Comparison of ENCODE assay signal across 8 mouse cellular contexts in genomic region chr3:96603311-96603710, GRCm38 (mm10). TPM values are rescaled to one million over a fixed set of nuclear protein-coding genes. Genes with fewer than 3 reads are reported as not detected.
DNase-seq lines count a peak whose midpoint lies in the region; ATAC-seq lines count a peak whose summit lies in the region.

No protein-coding gene starts in this region.

- H3K36me3 ChIP-seq in heart, embryonic 12.5 days: peaks cover 12% of the 10 kb centered on the region; the same call in 1 of the 2 replicates
- H3K36me3 ChIP-seq in heart, embryonic 13.5 days: peaks cover 37% of the 10 kb centered on the region
- peaks cover 7% of the 10 kb centered on the region for H3K36me3 ChIP-seq in midbrain, embryonic 12.5 days

- 73% methylated on average over 5 of the region's 5 CpGs for WGBS in heart, embryonic 12.5 days
- 68% methylated on average over 5 of the region's 5 CpGs for WGBS in heart, embryonic 13.5 days
- 45% methylated on average over 5 of the region's 5 CpGs for WGBS in midbrain, embryonic 12.5 days

- H3K9ac ChIP-seq in heart, embryonic 12.5 days: peak overlapping the region; percentile 54; the same call in 1 of the 2 replicates
- peak overlapping the region; percentile 97 for H3K9ac ChIP-seq in heart, embryonic 13.5 days
- peak overlapping the region; percentile 98 for H3K9ac ChIP-seq in midbrain, embryonic 12.5 days (replicated peaks)

- peaks cover 38% of the 10 kb centered on the region for H3K4me1 ChIP-seq in heart, embryonic 12.5 days (replicated peaks)
- H3K4me1 ChIP-seq in heart, embryonic 13.5 days: peaks cover 61% of the 10 kb centered on the region
- peaks cover 45% of the 10 kb centered on the region for H3K4me1 ChIP-seq in midbrain, embryonic 12.5 days

- peak overlapping the region; percentile 88 for H3K4me3 ChIP-seq in heart, embryonic 12.5 days
- peak overlapping the region; percentile 83 for H3K4me3 ChIP-seq in heart, embryonic 13.5 days
- peak overlapping the region; percentile 95 for H3K4me3 ChIP-seq in midbrain, embryonic 12.5 days

- DNase-seq in heart, adult 9 months (ENCODE audit: low spot score in 2 of 2): no peak
- peak; percentile 49 to 60 for DNase-seq in cerebellum, adult 18-20 months
- no peak for DNase-seq in spleen, postnatal 10 days (ENCODE audit: low spot score in 2 of 2)
- DNase-seq in left cerebral cortex, adult 11 months (ENCODE audit: low spot score): no peak
- no peak for DNase-seq in natural killer cell, adult 2 months (ENCODE audit: low spot score in 2 of 2)

- no peak overlapping the region for H3K27ac ChIP-seq in heart, embryonic 12.5 days (ENCODE audit: poor library complexity, severe bottlenecking)
- peak overlapping the region; percentile 99 for H3K27ac ChIP-seq in heart, embryonic 13.5 days (replicated peaks)
- H3K27ac ChIP-seq in midbrain, embryonic 12.5 days (replicated peaks): peak overlapping the region; percentile 97

- 0 out of 2 replicates have a peak, but pooled peaks cover 5% of the 10 kb centered on the region for H3K27me3 ChIP-seq in heart, embryonic 12.5 days (replicated peaks)
- no peaks in the 10 kb centered on the region for H3K27me3 ChIP-seq in heart, embryonic 13.5 days (replicated peaks)
- H3K27me3 ChIP-seq in midbrain, embryonic 12.5 days: peaks cover 10% of the 10 kb centered on the region

- no peak for ATAC-seq in heart, embryonic 12.5 days (ENCODE audit: insufficient number of reproducible peaks, low FRiP score)
- no peak for ATAC-seq in heart, embryonic 13.5 days (ENCODE audit: extremely low read depth, insufficient number of reproducible peaks, low FRiP score, low TSS enrichment)
- no peak for ATAC-seq in midbrain, embryonic 12.5 days (ENCODE audit: low FRiP score, low read depth)

- peak overlapping the region; percentile 81 for H3K4me2 ChIP-seq in heart, embryonic 12.5 days
- peak overlapping the region; percentile 72 for H3K4me2 ChIP-seq in heart, embryonic 13.5 days
- H3K4me2 ChIP-seq in midbrain, embryonic 12.5 days (replicated peaks): peak overlapping the region; percentile 70

- no peaks in the 10 kb centered on the region for H3K9me3 ChIP-seq in heart, embryonic 12.5 days (replicated peaks)
- no peaks in the 10 kb centered on the region for H3K9me3 ChIP-seq in heart, embryonic 13.5 days
- H3K9me3 ChIP-seq in midbrain, embryonic 12.5 days: no peaks in the 10 kb centered on the region

RNA-seq across cellular contexts. Expression of gene Lix1l, which starts 2.4 kb away (rescaled TPM):
- 5.1 and 5.2 TPM in 2 replicates for polyA plus RNA-seq in heart, embryonic 12.5 days (2016; fragmentation: Nextera tagmentation; extraction: Ambion mirVana)
- polyA plus RNA-seq in heart, embryonic 13.5 days (2015; fragmentation: Nextera tagmentation; extraction: Ambion mirVana): 4.6 and 5.2 TPM in 2 replicates
- polyA plus RNA-seq in midbrain, embryonic 12.5 days (2016; fragmentation: Nextera tagmentation; extraction: Ambion mirVana): 5.6 and 6.8 TPM in 2 replicates

RNA-seq across cellular contexts. Expression of gene Ankrd34a, which starts 6.9 kb away (rescaled TPM):
- polyA plus RNA-seq in heart, embryonic 12.5 days (2016; fragmentation: Nextera tagmentation; extraction: Ambion mirVana): 9.2 and 9.5 TPM in 2 replicates
- polyA plus RNA-seq in heart, embryonic 13.5 days (2015; fragmentation: Nextera tagmentation; extraction: Ambion mirVana): 6.5 and 8.1 TPM in 2 replicates
- 2.6 and 2.7 TPM in 2 replicates for polyA plus RNA-seq in midbrain, embryonic 12.5 days (2016; fragmentation: Nextera tagmentation; extraction: Ambion mirVana)

RNA-seq across cellular contexts. Expression of gene Polr3gl, which starts 9.3 kb away (rescaled TPM):
- 39.2 and 39.3 TPM in 2 replicates for polyA plus RNA-seq in heart, embryonic 12.5 days (2016; fragmentation: Nextera tagmentation; extraction: Ambion mirVana)
- 33.5 and 36.1 TPM in 2 replicates for polyA plus RNA-seq in heart, embryonic 13.5 days (2015; fragmentation: Nextera tagmentation; extraction: Ambion mirVana)
- 35.8 and 44.3 TPM in 2 replicates for polyA plus RNA-seq in midbrain, embryonic 12.5 days (2016; fragmentation: Nextera tagmentation; extraction: Ambion mirVana)

RNA-seq across cellular contexts. Expression of gene Rbm8a, which starts 26.4 kb away (rescaled TPM):
- polyA plus RNA-seq in heart, embryonic 12.5 days (2016; fragmentation: Nextera tagmentation; extraction: Ambion mirVana): 90.8 and 95.8 TPM in 2 replicates
- 80.7 and 84.5 TPM in 2 replicates for polyA plus RNA-seq in heart, embryonic 13.5 days (2015; fragmentation: Nextera tagmentation; extraction: Ambion mirVana)
- 163 and 166 TPM in 2 replicates for polyA plus RNA-seq in midbrain, embryonic 12.5 days (2016; fragmentation: Nextera tagmentation; extraction: Ambion mirVana)

RNA-seq across cellular contexts. Expression of gene Gm16253, which starts 26.5 kb away (rescaled TPM):
- polyA plus RNA-seq in heart, embryonic 12.5 days (2016; fragmentation: Nextera tagmentation; extraction: Ambion mirVana): 1.6 and 2.4 TPM in 2 replicates
- 1.6 and 1.7 TPM in 2 replicates for polyA plus RNA-seq in heart, embryonic 13.5 days (2015; fragmentation: Nextera tagmentation; extraction: Ambion mirVana)
- 1.6 and 2.0 TPM in 2 replicates for polyA plus RNA-seq in midbrain, embryonic 12.5 days (2016; fragmentation: Nextera tagmentation; extraction: Ambion mirVana)

Comparison
In these comparisons a context has a peak if more than half of its experiments do, and no peak if none do; other contexts are left out.
1. DNase-seq: peak in cerebellum, adult 18-20 months (2 of 2); none in heart, adult 9 months (0 of 2), spleen, postnatal 10 days (0 of 2), left cerebral cortex, adult 11 months (single experiment) and natural killer cell, adult 2 months (0 of 2).
2. Peak in every context shown above with its lines, with median percentiles within 50 percentile points of each other: H3K4me2 ChIP-seq, H3K4me3 ChIP-seq and H3K9ac ChIP-seq.